Mouse (Mus musculus) retina, embryonic 14.5 days (tissue): ENCODE data around the gene Cul1.
"Not testable (repeated sequence)": the region's sequence is repeated elsewhere in the genome, so short reads cannot be mapped to it uniquely, and the experiment has no call there.

Experiments used
- DNase-seq: peaks from one replicate; pipeline ENCODE4 v3.0.0-alpha.2; 2015; ENCODE audit warnings: low spot score

Cul1 gene

GRCm38 (mm10) chr6:47453098-47453497 lies at the start of gene Cul1:
Gene Cul1, plus strand, starts transcription at chr6:47453398.
- no peak for DNase-seq

- DNase-seq, result no peak
Observed at GRCm38 (mm10) chr6:47404419-47405382, 48.5 kb upstream of the Cul1 start.

GRCm38 (mm10) chr6:47412886-47413606 lies 40.2 kb upstream of the Cul1 start:
- peak; percentile 19 for DNase-seq

- DNase-seq, result peak; percentile 70
Observed at GRCm38 (mm10) chr6:47413656-47414055, 39.5 kb upstream of the Cul1 start.

- DNase-seq, result no peak
Observed at GRCm38 (mm10) chr6:47418691-47419090, 34.5 kb upstream of the Cul1 start.

- DNase-seq, result no peak
Observed at GRCm38 (mm10) chr6:47420156-47420555, 33.0 kb upstream of the Cul1 start.

GRCm38 (mm10) chr6:47421221-47421620 lies 32.0 kb upstream of the Cul1 start:
- DNase-seq, result no peak

GRCm38 (mm10) chr6:47426136-47426535 lies 27.1 kb upstream of the Cul1 start:
- DNase-seq, result no peak

GRCm38 (mm10) chr6:47426556-47426955 lies 26.6 kb upstream of the Cul1 start:
- not testable (repeated sequence) for DNase-seq

- DNase-seq, result not testable (repeated sequence)
Observed at GRCm38 (mm10) chr6:47432795-47433194, 20.4 kb upstream of the Cul1 start.

GRCm38 (mm10) chr6:47440080-47440479 lies 13.1 kb upstream of the Cul1 start:
- DNase-seq, result no peak

GRCm38 (mm10) chr6:47447658-47448057 lies 5.5 kb upstream of the Cul1 start:
- DNase-seq, result no peak

- DNase-seq, result peak; percentile 82
Observed at GRCm38 (mm10) chr6:47453522-47454130, 428 bp downstream of the Cul1 start.

- DNase-seq, result peak; percentile 77
Observed at GRCm38 (mm10) chr6:47454131-47454574, 955 bp downstream of the Cul1 start.

- peak; percentile 74 for DNase-seq
Observed at GRCm38 (mm10) chr6:47454575-47455571, 1.7 kb downstream of the Cul1 start.

- no peak for DNase-seq
Observed at GRCm38 (mm10) chr6:47455843-47456242, 2.6 kb downstream of the Cul1 start.

- no peak for DNase-seq
Observed at GRCm38 (mm10) chr6:47456853-47457252, 3.7 kb downstream of the Cul1 start.

GRCm38 (mm10) chr6:47465400-47465799 lies 12.2 kb downstream of the Cul1 start:
- DNase-seq, result peak; percentile 30

GRCm38 (mm10) chr6:47466488-47466887 lies 13.3 kb downstream of the Cul1 start:
- no peak for DNase-seq

- no peak for DNase-seq
Observed at GRCm38 (mm10) chr6:47467058-47467457, 13.9 kb downstream of the Cul1 start.

- no peak for DNase-seq
Observed at GRCm38 (mm10) chr6:47469760-47470159, 16.6 kb downstream of the Cul1 start.
